Mouse (Mus musculus): ENCODE results near the gene Ago4.

Gene Ago4

DNA sequence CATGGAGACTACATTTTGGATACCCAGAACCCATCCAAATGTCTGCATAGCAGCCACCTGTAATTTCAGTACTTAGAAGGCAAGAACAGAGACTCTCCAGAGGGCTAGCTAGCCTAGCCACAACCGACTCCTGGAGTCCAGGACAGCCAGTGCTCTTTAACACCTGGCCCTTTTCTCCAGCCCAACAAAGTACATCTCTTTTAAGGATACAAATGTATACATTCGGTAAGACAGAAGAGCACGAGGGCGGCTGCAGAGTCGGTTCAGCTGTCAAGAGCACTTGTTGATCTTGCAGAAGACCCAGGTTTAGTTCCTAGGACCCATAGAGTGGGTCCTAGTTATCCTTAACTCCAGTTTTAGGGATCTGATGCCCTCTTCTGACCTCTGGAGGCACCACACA, 51.8 kb downstream of the Ago4 start:
- no peak for DNase-seq (ENCODE audit: extremely low read depth, insufficient read length, low spot score)

DNA sequence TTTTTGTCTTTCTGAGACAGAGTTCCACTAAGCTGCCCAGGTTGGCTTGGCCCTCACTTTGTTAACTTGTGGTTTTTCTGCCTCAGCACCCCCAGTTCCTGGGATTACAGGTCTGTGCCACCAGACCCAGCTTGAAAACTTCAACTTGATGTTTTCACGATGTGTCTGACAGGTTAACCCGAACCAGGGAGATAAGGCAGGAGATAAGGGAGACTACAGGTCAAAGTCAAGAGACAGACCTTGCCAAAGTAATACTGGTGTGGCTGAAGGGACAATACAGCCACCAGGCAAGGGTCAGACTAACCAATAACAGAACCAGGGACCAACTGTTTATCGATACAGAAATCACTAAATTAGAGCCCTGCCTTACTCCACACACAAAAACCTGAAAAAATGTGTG, 53.0 kb downstream of the Ago4 start:
- DNase-seq (ENCODE audit: extremely low read depth, insufficient read length, low spot score), result no peak

DNA sequence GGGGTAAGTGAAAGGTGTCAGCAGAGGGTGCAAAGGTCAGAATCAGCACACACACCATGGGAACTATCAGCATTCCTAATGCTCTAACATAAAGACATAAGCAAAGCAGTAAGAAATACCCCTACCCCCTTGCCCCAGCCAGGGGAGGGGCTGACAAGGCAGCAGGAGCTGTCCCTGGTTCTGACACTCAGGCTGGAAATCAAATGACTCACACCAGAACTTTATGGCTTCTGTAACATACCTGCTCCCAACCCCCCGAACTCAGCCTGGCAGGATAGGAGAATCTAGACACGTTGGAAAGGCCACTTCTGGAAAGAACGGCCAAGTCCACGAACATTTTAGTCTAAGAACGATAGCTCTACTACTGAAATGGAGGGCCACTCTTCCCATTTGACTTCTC, 60.2 kb downstream of the Ago4 start:
- no peak for DNase-seq (ENCODE audit: extremely low read depth, insufficient read length, low spot score)

DNA sequence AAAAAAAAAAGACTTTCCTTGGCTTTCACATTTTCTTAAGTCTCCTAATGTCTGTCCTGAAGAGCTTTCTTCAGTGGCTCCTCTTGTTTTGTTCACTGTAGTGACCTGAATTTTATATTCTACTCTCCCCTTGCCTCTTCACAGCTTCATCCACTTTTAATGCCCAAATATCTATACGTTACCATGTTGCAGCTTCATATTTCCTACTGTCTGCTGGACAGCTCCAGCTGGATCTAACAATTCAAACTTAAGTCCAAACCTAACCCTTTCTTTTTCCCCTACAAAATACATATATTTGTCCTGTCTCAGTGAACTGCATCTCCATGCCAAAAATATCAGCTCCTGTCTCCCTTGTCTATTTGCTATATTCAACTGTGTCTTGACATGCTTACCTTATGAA, 63.9 kb downstream of the Ago4 start:
- DNase-seq (ENCODE audit: extremely low read depth, insufficient read length, low spot score), result no peak

DNA sequence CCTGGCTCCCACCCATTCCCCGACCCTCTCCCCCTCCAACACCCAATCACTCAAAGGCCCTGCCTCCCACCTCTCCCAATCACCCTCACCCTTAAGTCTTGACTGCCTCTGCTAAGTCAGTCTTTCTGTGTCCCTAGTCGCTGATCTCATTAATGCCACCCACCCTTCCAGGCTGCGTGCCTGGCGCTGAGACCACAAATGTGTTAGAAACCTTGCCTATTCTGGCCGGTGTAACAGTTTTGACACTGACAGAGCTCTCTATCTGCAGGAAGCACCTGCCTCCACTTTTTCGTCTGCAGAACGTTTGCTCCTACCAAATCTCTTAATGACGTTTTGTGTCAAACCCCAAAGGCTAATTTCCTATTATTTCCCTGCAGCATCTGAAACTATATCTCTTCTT, 64.3 kb downstream of the Ago4 start:
- DNase-seq (ENCODE audit: extremely low read depth, insufficient read length, low spot score), result no peak

DNA sequence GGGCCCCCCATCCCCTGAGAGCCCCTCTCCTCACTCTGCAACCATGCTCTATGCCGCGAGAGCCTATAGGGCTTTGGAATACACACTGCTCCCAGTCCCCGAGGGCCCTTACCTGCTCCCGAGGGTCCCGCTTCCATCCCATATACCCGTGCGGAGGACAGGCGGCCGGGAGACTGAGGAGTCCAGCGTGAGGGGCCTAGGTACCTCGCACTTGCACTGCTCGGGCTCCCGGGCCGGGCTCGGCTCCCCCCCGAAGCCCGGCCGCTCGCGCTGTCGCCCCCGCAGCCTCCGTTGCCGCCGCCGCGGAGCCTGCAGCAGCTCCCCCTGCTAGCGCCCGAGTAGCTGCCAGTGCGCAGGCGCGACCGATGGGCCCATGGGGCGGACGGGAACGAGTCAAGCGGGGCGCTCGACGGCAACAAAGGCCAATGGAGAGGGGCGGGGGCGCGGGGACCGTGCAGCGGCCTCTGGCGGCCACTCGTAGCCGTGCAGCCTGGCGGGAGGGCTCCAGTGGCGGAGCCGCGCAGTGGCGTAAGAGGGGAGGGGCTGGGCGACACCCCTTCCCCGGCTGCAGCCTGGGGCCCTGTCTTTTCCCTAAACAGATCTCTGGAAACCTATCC, 64.9 kb downstream of the Ago4 start, which contains the start of gene Ago1:
TSS of gene Ago1 (minus strand) at position 299 of the 617 bp plus-strand sequence.
- DNase-seq (ENCODE audit: extremely low read depth, insufficient read length, low spot score), result peak; percentile 87

DNA sequence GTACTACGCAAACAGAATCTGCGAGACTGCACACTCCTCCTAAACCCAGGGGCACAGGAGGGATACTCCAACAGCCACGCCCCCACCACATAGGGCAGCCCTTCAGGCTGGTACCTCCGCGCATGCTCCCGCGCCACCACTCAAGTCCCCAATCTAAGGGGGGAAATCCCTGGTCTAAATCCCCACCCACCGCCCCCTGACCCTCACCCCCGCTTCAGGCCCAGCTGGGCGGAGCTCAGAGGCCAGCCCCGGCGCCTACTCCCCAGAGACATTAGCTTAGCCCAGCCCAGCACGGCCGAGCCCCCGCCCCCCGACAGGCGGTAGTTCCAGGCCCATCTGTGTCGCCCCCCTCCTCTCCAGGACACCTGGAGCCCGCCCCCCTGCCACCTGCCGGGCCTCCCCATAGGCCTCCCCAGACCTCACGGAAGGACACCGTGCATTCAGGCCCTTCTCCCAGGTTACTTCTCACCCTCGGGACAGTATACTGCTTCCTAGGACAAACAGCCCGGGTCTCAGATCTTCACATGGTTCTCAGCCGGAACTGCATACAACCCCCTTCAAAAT, 65.5 kb downstream of the Ago4 start:
- DNase-seq (ENCODE audit: extremely low read depth, insufficient read length, low spot score), result peak; percentile 71

DNA sequence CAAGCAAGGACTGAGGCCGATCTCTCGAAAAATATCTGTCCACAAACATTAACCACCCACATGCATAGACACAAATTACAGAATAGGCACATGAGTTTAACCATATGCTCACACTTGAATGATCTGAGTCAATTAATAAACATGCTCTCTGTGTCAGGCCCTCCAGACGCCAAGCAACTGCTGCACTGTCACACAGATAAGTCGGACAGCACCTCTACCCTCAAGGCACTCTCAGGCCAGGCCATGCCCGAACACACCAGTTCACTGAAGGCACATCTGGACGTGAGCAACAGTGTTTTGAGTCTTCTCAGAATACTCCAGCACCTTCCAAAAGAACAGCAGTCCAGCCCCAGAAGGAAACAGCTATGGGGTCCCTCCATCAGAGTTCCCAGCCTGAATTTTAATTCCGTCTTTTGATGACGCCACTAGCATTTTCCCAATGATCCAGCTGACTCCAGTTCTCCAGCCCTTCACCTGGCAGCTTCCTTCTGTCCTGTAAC, 67.0 kb downstream of the Ago4 start:
- DNase-seq (ENCODE audit: extremely low read depth, insufficient read length, low spot score), result no peak

DNA sequence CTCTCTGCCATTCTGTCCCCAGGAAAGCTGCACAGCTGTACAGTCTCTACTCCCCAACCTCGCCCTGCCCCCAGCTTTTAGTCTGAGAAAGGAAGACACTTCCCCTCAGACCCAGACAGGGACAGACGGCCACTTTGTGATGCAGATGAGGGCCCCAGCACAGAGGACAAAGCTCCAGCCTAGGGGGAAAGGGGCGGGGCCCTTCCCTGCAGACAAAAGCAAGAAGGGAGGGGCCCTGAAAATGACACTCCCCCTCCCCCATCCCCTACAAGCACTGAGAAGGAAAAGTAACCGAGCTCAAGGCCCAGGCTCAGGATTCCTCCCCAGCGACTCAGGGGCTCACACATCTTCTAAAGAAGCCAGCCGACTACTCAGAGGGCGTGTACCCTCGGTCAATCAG, 67.4 kb downstream of the Ago4 start:
- no peak for DNase-seq (ENCODE audit: extremely low read depth, insufficient read length, low spot score)

DNA sequence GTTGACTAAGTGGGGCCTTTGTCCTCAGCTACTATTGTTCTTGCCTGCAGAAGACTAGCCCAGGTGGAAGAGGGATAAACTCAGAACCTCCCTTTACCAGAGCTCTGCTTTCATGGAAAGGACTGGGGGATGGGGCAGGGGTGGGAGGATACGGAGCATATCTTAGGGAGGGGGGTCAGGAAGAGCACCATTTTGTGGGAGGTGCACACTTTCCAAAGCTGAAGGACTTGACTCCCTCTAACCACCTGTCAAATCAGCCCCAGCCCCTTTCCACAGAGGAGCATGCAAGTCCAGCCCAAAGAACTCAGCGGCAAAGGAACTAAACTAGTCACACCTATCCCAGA, 68.4 kb downstream of the Ago4 start:
- DNase-seq (ENCODE audit: extremely low read depth, insufficient read length, low spot score), result no peak

DNA sequence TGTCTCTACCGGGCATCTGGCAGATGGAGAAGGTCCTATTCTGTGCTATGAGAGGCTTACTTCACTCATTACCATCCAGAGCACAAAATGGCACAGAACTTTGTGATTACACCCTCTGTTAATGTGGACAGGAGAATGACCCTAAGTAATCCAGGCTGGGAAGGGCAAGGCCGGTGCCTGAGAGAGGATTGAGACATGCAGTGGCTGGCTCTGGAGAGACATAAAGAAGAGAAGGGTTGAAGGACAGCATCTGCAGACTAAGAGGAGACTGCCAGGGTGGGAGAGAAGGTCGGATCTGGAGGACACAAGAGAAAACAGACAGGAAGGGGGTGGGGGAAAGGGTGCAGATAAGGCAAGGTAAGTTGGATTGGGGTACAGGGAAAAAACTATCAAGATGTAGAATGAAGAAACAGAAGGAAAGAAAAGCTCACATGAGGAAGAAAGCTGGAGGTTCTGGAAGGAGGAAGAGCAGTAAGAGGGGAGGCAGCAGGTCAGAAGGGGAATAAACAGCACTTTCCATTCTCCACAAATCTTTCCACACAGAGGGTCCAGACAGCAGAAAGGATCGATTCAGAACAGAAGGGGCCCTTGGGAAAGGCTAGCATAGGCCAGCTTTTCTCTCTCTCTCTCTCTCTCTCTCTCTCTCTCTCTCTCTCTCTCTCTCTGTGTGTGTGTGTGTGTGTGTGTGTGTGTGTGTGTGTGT, 68.9 kb downstream of the Ago4 start:
- DNase-seq (ENCODE audit: extremely low read depth, insufficient read length, low spot score), result no peak

DNA sequence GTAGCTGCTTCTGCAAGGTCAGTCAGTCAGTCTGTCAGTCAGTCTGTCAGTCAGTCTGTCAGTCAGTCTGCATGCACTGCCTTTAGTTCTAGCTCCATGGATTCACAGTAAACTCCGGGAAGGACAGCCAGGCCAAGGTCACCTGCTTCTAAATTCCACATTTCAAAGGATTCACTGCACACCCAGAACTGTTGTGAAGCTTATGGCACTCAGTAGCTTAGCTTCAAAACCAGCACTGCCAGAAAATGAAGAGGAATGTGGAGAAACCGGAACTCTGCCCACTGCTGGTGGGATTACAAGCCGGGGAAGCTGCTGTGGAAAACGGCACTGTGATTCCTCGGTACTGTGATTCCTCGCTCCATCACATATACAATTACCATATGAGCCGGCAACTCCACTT, 77.8 kb downstream of the Ago4 start:
- no peak for DNase-seq (ENCODE audit: extremely low read depth, insufficient read length, low spot score)

DNA sequence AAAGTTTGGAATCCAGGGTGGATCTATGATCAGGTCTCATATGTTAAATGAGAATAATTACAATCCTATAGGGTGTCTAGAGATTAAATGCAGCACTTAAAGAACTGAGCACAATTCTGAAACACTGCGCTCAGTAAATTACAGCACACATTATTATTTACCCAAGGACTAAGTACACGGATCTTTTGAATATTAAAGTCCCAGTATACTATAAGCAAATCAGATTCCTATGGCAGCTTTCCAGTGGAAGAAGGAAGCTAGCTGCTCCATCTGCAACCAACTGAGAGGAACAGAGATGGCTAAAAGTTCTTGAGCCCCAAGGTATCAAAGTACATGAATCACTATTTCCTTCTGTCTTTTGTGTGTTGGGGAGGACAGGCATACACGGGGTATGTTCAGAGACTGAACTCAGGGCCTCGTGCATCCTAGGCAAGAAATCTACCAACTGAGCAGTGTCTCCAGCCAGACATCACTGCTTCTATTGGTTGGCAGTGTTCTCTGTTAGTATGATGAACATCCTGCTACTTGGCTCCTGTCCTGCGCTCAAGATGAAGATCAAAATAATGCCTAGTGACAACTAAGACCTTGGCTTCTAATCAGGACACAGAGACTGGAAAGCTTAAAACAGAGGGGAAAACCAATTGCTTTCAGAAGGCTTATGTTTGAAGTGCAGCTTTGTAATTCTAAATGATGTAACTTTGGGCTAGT, 78.6 kb downstream of the Ago4 start:
- no peak for DNase-seq (ENCODE audit: extremely low read depth, insufficient read length, low spot score)

DNA sequence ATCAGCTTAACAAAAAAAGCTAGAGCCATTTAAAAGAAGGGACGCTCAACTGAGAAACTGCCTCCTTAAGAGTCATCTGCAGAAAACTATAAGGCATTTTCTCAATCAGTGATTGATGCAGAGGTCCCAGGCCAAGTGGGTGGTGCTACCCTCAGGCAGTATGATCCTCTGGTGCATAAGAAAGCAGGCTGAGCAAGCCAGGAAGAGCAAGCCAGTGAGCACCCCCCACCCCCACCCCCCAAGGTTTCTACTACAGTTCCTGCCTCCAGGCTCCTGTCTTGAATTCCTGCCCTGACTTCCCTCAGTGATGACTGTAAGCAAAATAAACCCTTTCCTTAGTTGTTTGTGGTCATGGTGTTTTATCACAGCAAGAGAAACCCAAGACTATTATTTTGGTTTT, 83.0 kb downstream of the Ago4 start:
- no peak for DNase-seq (ENCODE audit: extremely low read depth, insufficient read length, low spot score)

DNA sequence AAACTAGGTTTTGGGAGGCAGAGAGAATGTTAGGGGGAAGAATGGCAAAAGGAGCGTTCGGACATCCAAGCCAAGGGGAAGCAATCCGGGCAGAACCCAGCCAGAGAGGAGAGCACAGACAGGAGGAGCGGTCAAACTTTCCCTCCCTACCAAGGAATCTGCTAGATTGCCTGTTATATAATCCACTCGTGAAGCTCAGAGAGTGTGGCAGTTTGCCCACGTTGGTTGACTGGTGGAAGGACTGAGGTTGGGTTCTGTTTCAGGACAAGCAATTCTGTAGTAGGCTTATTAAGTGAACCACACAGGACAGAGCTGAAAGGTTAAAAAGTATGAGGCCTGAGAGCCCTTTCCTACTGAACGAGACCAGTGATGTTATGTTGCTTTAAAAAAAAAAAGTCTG, 86.1 kb downstream of the Ago4 start:
- no peak for DNase-seq (ENCODE audit: extremely low read depth, insufficient read length, low spot score)

DNA sequence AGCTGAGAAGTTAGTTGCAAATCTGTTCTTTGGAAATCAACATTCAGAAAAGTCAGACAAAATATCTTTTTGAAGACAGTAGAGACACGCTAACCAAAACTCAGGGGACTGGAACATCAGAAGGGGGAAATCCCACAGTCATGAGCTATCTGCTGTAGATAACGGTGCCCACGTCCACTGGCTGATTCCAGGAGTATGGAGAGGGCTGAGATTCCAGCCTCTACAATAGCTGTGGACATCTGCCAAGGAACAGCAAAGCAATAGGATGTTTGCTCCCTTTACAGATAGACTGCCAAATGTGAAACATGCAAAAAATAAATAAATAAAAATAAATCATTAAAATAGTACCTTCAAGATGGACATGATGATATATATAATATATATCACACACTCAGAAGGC, 88.7 kb downstream of the Ago4 start:
- no peak for DNase-seq (ENCODE audit: extremely low read depth, insufficient read length, low spot score)

Measured in 3134 (cell line).